Mouse (Mus musculus) C2C12 (cell line): Measurements from ENCODE around the gene Arhgap21.

Source experiments
- CEBPB ChIP-seq: IDR thresholded peaks from one replicate; pipeline ENCODE4 v1.6.1; 2011; ENCODE audit warnings: low read depth, mild to moderate bottlenecking, control low read depth, moderate library complexity
- CTCF ChIP-seq: IDR thresholded peaks from one replicate; pipeline ENCODE4 v1.5.1; 2011; ENCODE audit not compliant: control insufficient read depth, insufficient read depth, insufficient read length
- MAX ChIP-seq: IDR thresholded peaks from one replicate; pipeline ENCODE4 v1.6.1; 2011; ENCODE audit warnings: mild to moderate bottlenecking, control low read depth
- MYOD1 ChIP-seq: IDR thresholded peaks from one replicate; pipeline ENCODE4 v1.6.1; 2011; ENCODE audit warnings: low read depth; ENCODE audit not compliant: control insufficient read depth, insufficient read length
- MYOG ChIP-seq: IDR thresholded peaks from one replicate; pipeline ENCODE4 v1.6.1; 2011; ENCODE audit not compliant: control insufficient read depth, insufficient read length; ENCODE audit errors: extremely low read depth
- USF1 ChIP-seq: IDR thresholded peaks from one replicate; pipeline ENCODE4 v1.6.1; 2011; ENCODE audit warnings: low read depth, mild to moderate bottlenecking, control low read depth, moderate library complexity

DNA sequence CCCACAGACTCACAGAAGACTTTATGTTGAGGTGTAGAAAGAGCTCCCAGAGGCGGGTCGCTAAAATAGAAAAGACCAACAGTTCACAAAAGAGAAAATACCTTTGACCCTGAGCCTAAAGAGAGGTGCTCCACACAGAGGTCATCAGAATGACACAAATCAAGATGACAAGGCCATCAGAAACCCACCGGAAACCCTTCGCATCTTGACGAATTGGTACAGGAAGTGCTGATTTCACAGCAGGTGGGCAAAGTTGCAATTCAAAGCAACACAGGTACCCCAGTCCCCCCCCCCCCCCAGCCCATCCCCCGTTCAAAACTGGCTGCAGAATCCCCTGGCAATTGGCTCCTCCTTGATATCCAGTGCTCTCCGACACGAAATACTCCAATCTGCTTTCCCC lies 10.0 kb upstream of the Arhgap21 start:
- TF ChIP-seq MAX (no peak), CTCF (no peak), MYOG (no peak), USF1 (no peak), MYOD1 (no peak), CEBPB (no peak)
